Mouse (Mus musculus) hindbrain, embryonic 15.5 days (tissue): ENCODE results near the gene Ube3c. TPM values are rescaled to one million over a fixed set of nuclear protein-coding genes. Genes with fewer than 3 reads are reported as not detected.
"Not testable (repeated sequence)": the region's sequence is repeated elsewhere in the genome, so short reads cannot be mapped to it uniquely, and the experiment has no call there.

Experiments
- ATAC-seq: fragments of 200-750 bp; cut with Nextera tagmentation; 2 replicates; pipeline ENCODE4 v1.8.0; 2017; ENCODE audit warnings: low read depth, moderate number of reproducible peaks, moderate TSS enrichment; ENCODE audit not compliant: low FRiP score
- H3K27ac ChIP-seq: fragments of 300-500 bp; sonication (generic); replicated peaks from 2 replicates; pipeline ENCODE4 v1.5.1; 2015; ENCODE audit warnings: mild to moderate bottlenecking, inconsistent platforms
- H3K27me3 ChIP-seq: fragments of 300-500 bp; sonication (generic); 2 replicates; pipeline ENCODE4 v1.6.1; 2015; ENCODE audit warnings: control low read depth, inconsistent platforms
- H3K36me3 ChIP-seq: fragments of 300-500 bp; sonication (generic); 2 replicates; pipeline ENCODE4 v1.6.1; 2015; ENCODE audit warnings: control low read depth, inconsistent platforms
- H3K4me1 ChIP-seq: fragments of 300-500 bp; sonication (generic); replicated peaks from 2 replicates; pipeline ENCODE4 v1.6.1; 2015; ENCODE audit warnings: control low read depth, inconsistent platforms
- H3K4me2 ChIP-seq: fragments of 300-500 bp; sonication (generic); 2 replicates; pipeline ENCODE4 v1.6.1; 2015; ENCODE audit warnings: moderate library complexity, mild to moderate bottlenecking, inconsistent platforms
- H3K4me3 ChIP-seq: fragments of 300-500 bp; sonication (generic); 2 replicates; pipeline ENCODE4 v1.5.1; 2015; ENCODE audit warnings: mild to moderate bottlenecking, inconsistent platforms
- H3K9ac ChIP-seq: fragments of 300-500 bp; sonication (generic); 2 replicates; pipeline ENCODE4 v1.6.1; 2015; ENCODE audit warnings: inconsistent platforms
- H3K9me3 ChIP-seq: fragments of 300-500 bp; sonication (generic); 2 replicates; pipeline ENCODE4 v1.6.1; 2016; ENCODE audit warnings: control low read depth, inconsistent platforms
- WGBS: fragments of 180-500 bp; shearing (Covaris S2); methylation state at CpG from one replicate; pipeline ENCODE4 v1.1.7; 2015; 5-methylcytosine and 5-hydroxymethylcytosine counted together
- polyA plus RNA-seq: library from polyadenylated mRNA; unstranded; fragments of >200 nt; fragmentation: Nextera tagmentation; extraction: Ambion mirVana; gene quantifications from 2 replicates; pipeline ENCODE4 v1.2.1, GENCODE M21; 2015

Ube3c gene
- polyA plus RNA-seq, 1 experiment from 2014 or later = 38.7 TPM

- H3K36me3 ChIP-seq = peaks cover 38% of the 10 kb centered on the region
- H3K27ac ChIP-seq = no peak overlapping the region
- 93% methylated on average over 2 of the region's 2 CpGs for WGBS
- H3K9ac ChIP-seq = no peak overlapping the region
- no peaks in the 10 kb centered on the region for H3K27me3 ChIP-seq
- H3K4me3 ChIP-seq = no peak overlapping the region
- H3K9me3 ChIP-seq = no peaks in the 10 kb centered on the region
- H3K4me2 ChIP-seq = no peak overlapping the region
- no peaks in the 10 kb centered on the region for H3K4me1 ChIP-seq
- no peak for ATAC-seq
Measured at GRCm38 (mm10) chr5:29629941-29630340, 60.9 kb downstream of the Ube3c start.

GRCm38 (mm10) chr5:29631711-29632110, 62.7 kb downstream of the Ube3c start:
- Histone ChIP-seq H3K27me3 (no peaks in the 10 kb centered on the region), H3K4me2 (no peak overlapping the region), H3K4me3 (no peak overlapping the region), H3K27ac (no peak overlapping the region), H3K9me3 (no peaks in the 10 kb centered on the region), H3K9ac (no peak overlapping the region), H3K4me1 (no peaks in the 10 kb centered on the region), H3K36me3 (peaks cover 36% of the 10 kb centered on the region)
- ATAC-seq = no peak
- WGBS = 90% methylated on average over 3 of the region's 3 CpGs

- H3K36me3 ChIP-seq = peaks cover 54% of the 10 kb centered on the region
- no peaks in the 10 kb centered on the region for H3K27me3 ChIP-seq
- H3K27ac ChIP-seq = no peak overlapping the region
- H3K9me3 ChIP-seq = no peaks in the 10 kb centered on the region
- no peak overlapping the region for H3K4me3 ChIP-seq
- H3K4me1 ChIP-seq = no peaks in the 10 kb centered on the region
- no peak overlapping the region for H3K4me2 ChIP-seq
- ATAC-seq = no peak
- H3K9ac ChIP-seq = no peak overlapping the region
Measured at GRCm38 (mm10) chr5:29636298-29636697, 67.3 kb downstream of the Ube3c start.

- Histone ChIP-seq H3K27ac (no peak overlapping the region), H3K4me3 (no peak overlapping the region), H3K27me3 (no peaks in the 10 kb centered on the region), H3K9me3 (no peaks in the 10 kb centered on the region), H3K4me2 (no peak overlapping the region), H3K4me1 (no peaks in the 10 kb centered on the region), H3K9ac (no peak overlapping the region), H3K36me3 (peaks cover 53% of the 10 kb centered on the region)
- no peak for ATAC-seq
Measured at GRCm38 (mm10) chr5:29636884-29637283, 67.8 kb downstream of the Ube3c start.

- ATAC-seq = no peak
- no peak overlapping the region for H3K4me3 ChIP-seq
- H3K4me1 ChIP-seq = no peaks in the 10 kb centered on the region
- no peak overlapping the region for H3K27ac ChIP-seq
- 86% methylated on average over 7 of the region's 7 CpGs for WGBS
- no peaks in the 10 kb centered on the region for H3K9me3 ChIP-seq
- H3K9ac ChIP-seq = no peak overlapping the region
- peaks cover 41% of the 10 kb centered on the region for H3K36me3 ChIP-seq
- no peak overlapping the region for H3K4me2 ChIP-seq
- H3K27me3 ChIP-seq = no peaks in the 10 kb centered on the region
Measured at GRCm38 (mm10) chr5:29641124-29641884, 72.3 kb downstream of the Ube3c start.

- no peak for ATAC-seq
- Histone ChIP-seq H3K27ac (no peak overlapping the region), H3K9me3 (no peaks in the 10 kb centered on the region), H3K9ac (no peak overlapping the region), H3K4me1 (no peaks in the 10 kb centered on the region), H3K4me3 (no peak overlapping the region), H3K27me3 (no peaks in the 10 kb centered on the region), H3K4me2 (no peak overlapping the region), H3K36me3 (peaks cover 22% of the 10 kb centered on the region)
Measured at GRCm38 (mm10) chr5:29651696-29652095, 82.7 kb downstream of the Ube3c start.

- H3K27ac ChIP-seq = no peak overlapping the region
- H3K27me3 ChIP-seq = no peaks in the 10 kb centered on the region
- peaks cover 22% of the 10 kb centered on the region for H3K36me3 ChIP-seq
- no peak overlapping the region for H3K9ac ChIP-seq
- H3K4me2 ChIP-seq = no peak overlapping the region
- ATAC-seq = no peak
- 91% methylated on average over 3 of the region's 3 CpGs for WGBS
- no peaks in the 10 kb centered on the region for H3K4me1 ChIP-seq
- no peak overlapping the region for H3K4me3 ChIP-seq
- H3K9me3 ChIP-seq = no peaks in the 10 kb centered on the region
Measured at GRCm38 (mm10) chr5:29657590-29658339, 88.7 kb downstream of the Ube3c start.

- not testable (repeated sequence) for H3K27ac ChIP-seq, H3K4me3 ChIP-seq, H3K4me2 ChIP-seq, H3K4me1 ChIP-seq, H3K9ac ChIP-seq, ATAC-seq, H3K27me3 ChIP-seq, H3K9me3 ChIP-seq
- H3K36me3 ChIP-seq = peaks cover 46% of the 10 kb centered on the region
- WGBS = 95% methylated on average over 4 of the region's 4 CpGs
Measured at GRCm38 (mm10) chr5:29661246-29661645, 92.2 kb downstream of the Ube3c start.

- no peak for ATAC-seq
- Histone ChIP-seq H3K4me1 (no peaks in the 10 kb centered on the region), H3K36me3 (peaks cover 59% of the 10 kb centered on the region), H3K9me3 (no peaks in the 10 kb centered on the region), H3K9ac (no peak overlapping the region), H3K27me3 (no peaks in the 10 kb centered on the region), H3K4me2 (no peak overlapping the region), H3K27ac (no peak overlapping the region), H3K4me3 (no peak overlapping the region)
- WGBS = 92% methylated on average over 2 of the region's 2 CpGs
Measured at GRCm38 (mm10) chr5:29665391-29665790, 96.3 kb downstream of the Ube3c start.

GRCm38 (mm10) chr5:29672551-29672950, 103.5 kb downstream of the Ube3c start:
- Histone ChIP-seq H3K27me3 (no peaks in the 10 kb centered on the region), H3K9ac (no peak overlapping the region), H3K27ac (no peak overlapping the region), H3K4me3 (no peak overlapping the region), H3K36me3 (peaks cover 74% of the 10 kb centered on the region), H3K4me1 (no peaks in the 10 kb centered on the region), H3K9me3 (no peaks in the 10 kb centered on the region), H3K4me2 (no peak overlapping the region)
- 96% methylated on average over 4 of the region's 4 CpGs for WGBS
- no peak for ATAC-seq

GRCm38 (mm10) chr5:29674305-29674704, 105.3 kb downstream of the Ube3c start:
- Histone ChIP-seq H3K9ac (no peak overlapping the region), H3K27ac (no peak overlapping the region), H3K36me3 (peaks cover 60% of the 10 kb centered on the region), H3K9me3 (no peaks in the 10 kb centered on the region), H3K4me1 (no peaks in the 10 kb centered on the region), H3K4me2 (no peak overlapping the region), H3K27me3 (no peaks in the 10 kb centered on the region), H3K4me3 (no peak overlapping the region)
- 94% methylated on average over 4 of the region's 4 CpGs for WGBS
- ATAC-seq = no peak

- Histone ChIP-seq H3K9ac (no peak overlapping the region), H3K27me3 (no peaks in the 10 kb centered on the region), H3K4me2 (no peak overlapping the region), H3K27ac (no peak overlapping the region), H3K9me3 (no peaks in the 10 kb centered on the region), H3K4me3 (no peak overlapping the region), H3K4me1 (no peaks in the 10 kb centered on the region), H3K36me3 (peaks cover 44% of the 10 kb centered on the region)
- WGBS = 93% methylated on average over 3 of the region's 3 CpGs
- no peak for ATAC-seq
Measured at GRCm38 (mm10) chr5:29676445-29676844, 107.4 kb downstream of the Ube3c start.
